Mouse (Mus musculus) thymus, adult 18-20 months (tissue): ENCODE measurements around the gene Ttc4.
A peak's percentile ranks its signal among the peaks of the same experiment; 100 is the strongest.

Experiments
- DNase-seq, 2 experiments: peaks; one replicate each; pipeline ENCODE4 v3.0.0; 2022; ENCODE audit warnings: mixed read lengths in 2 of 2

The Ttc4 gene

DNA sequence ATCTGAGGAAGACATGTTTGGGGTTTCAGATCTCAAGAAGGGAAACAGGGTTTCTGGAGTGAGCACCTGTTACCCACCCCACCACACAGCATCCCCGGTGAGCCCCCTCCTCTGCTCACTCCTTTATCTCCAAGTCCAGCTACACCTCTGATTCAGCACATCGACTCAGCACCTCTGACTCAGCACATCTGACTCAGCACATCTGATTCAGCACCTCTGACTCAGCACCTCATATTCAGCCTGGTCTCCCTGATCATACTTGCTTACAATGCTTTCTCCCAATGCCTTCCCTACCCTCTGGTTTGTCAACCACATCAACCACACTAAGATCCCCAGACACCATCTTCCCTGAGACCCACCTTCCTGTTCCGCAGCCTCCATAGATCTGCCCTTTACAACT is 65.2 kb downstream of the Ttc4 start:
- peak in 1 of 2 experiments; percentile 37 for DNase-seq

DNA sequence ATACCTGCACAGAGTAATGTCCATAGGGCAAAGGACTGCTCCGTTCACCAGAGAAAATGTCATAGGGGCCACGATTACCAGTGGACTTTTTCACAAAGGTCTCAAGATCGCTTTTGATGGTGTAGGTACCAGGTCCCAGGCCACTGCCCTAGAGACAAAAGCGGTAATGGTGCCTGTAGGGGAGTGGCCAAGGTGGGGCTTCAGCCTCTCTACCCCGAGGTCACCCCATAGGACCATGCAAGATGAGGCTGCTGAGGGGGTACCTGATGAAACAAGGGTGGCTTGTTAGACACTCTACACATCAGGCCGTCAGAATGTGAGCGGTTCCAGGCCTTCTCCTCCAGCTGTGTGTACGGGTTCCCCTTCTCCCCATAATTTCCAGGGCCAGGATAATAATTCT is 65.6 kb downstream of the Ttc4 start:
- no peak for DNase-seq
